Mouse (Mus musculus): ENCODE data around the gene Fam151b.

GRCm38 (mm10) chr13:92490817-92491216 is 7.0 kb upstream of the Fam151b start:
- no peak for TF ChIP-seq CTCF (IDR thresholded peaks at IDR 0.05; ENCODE audit: insufficient read depth, low read depth, low read length)
- TF ChIP-seq POLR2A (IDR thresholded peaks at IDR 0.05; ENCODE audit: insufficient read depth, low read depth, low read length), result no peak

All from olfactory bulb, adult 2 months (tissue).